Mouse (Mus musculus): ENCODE measurements around the gene Scrg1. TPM values are rescaled to one million over a fixed set of nuclear protein-coding genes. Genes with fewer than 3 reads are reported as not detected.
"Not testable (repeated sequence)": the region's sequence is repeated elsewhere in the genome, so short reads cannot be mapped to it uniquely, and the experiment has no call there.

The Scrg1 gene
- polyA plus RNA-seq, 1 experiment from 2014 or later: 1.8 TPM

DNA sequence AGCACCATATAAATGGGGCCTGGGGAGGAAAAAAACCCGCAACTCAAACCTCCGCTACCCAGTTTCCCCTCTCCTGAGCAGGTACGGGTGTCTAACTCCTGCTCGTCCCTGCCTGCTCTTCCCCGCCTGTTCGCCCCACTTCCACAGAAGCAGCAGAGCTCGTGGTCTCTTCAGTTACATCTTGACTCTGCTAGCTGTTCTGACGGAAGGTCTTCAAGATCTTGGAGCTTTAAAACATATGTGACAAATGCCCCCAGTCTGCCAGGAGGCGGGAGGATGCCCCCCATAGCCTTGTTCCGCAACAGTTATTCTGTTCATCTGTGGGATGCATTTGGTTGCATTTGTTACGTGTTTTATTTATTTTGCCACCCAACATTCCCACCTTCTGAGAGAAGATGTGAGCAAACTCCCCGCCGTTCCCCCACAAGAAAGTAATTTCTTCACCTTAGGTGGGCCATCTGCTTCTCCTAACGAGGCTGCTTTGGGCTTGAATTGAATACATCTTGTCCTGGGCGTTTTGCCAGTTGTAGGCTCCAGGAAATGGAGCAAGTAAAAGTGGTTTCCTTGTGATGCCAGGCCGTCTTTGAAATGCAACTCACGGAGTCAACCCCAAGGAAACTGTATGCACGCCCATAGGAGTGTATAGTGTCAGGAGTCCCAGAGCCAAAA, 19.8 kb upstream of the Scrg1 start:
- WGBS: 57% methylated on average over 18 of the region's 18 CpGs
- Histone ChIP-seq H3K9me3 (ENCODE audit: control insufficient read depth, low read length) (no peaks in the 10 kb centered on the region), H3K27ac (replicated peaks in 1 of 2; ENCODE audit: control insufficient read depth in 1 of 2, insufficient read depth in 1 of 2, low read depth in 2 of 2, low read length in 2 of 2) (no peak overlapping the region), H3K4me2 (ENCODE audit: low read length) (no peak overlapping the region; the same call in 1 of the 2 replicates), H3K36me3 (ENCODE audit: control insufficient read depth, insufficient read depth, low read length) (no peaks in the 10 kb centered on the region), H3K4me1 (ENCODE audit: control insufficient read depth in 2 of 2, insufficient read depth in 2 of 2, low read length in 2 of 2) (0 out of 4 replicates have a peak, but pooled peaks cover 0 to 3% of the 10 kb centered on the region in 2 experiments), H3K27me3 (ENCODE audit: control insufficient read depth, insufficient read depth, low read length) (no peaks in the 10 kb centered on the region), H3K9ac (ENCODE audit: low read length) (no peak overlapping the region), H3K4me3 (ENCODE audit: control insufficient read depth in 1 of 2, insufficient read depth in 1 of 2, low read depth in 1 of 2, low read length in 2 of 2) (no peak overlapping the region)
- ATAC-seq (ENCODE audit: insufficient number of reproducible peaks, insufficient read depth, low FRiP score, low read depth): no peak

- no peak overlapping the region for H3K27ac ChIP-seq (replicated peaks in 1 of 2; ENCODE audit: control insufficient read depth in 1 of 2, insufficient read depth in 1 of 2, low read depth in 2 of 2, low read length in 2 of 2)
- 0 out of 4 replicates have a peak, but pooled peaks cover 0 to 3% of the 10 kb centered on the region in 2 experiments for H3K4me1 ChIP-seq (ENCODE audit: control insufficient read depth in 2 of 2, insufficient read depth in 2 of 2, low read length in 2 of 2)
- H3K4me3 ChIP-seq (ENCODE audit: control insufficient read depth in 1 of 2, insufficient read depth in 1 of 2, low read depth in 1 of 2, low read length in 2 of 2): no peak overlapping the region
- WGBS: 84% methylated on average over 9 of the region's 9 CpGs
- H3K9ac ChIP-seq (ENCODE audit: low read length): no peak overlapping the region
- no peaks in the 10 kb centered on the region for H3K36me3 ChIP-seq (ENCODE audit: control insufficient read depth, insufficient read depth, low read length)
- ATAC-seq (ENCODE audit: insufficient number of reproducible peaks, insufficient read depth, low FRiP score, low read depth): no peak
- H3K4me2 ChIP-seq (ENCODE audit: low read length): no peak overlapping the region
- no peaks in the 10 kb centered on the region for H3K9me3 ChIP-seq (ENCODE audit: control insufficient read depth, low read length)
- H3K27me3 ChIP-seq (ENCODE audit: control insufficient read depth, insufficient read depth, low read length): no peaks in the 10 kb centered on the region
These were observed 19.3 kb upstream of the Scrg1 start for GRCm38 (mm10) chr8:57436437-57436796.

DNA sequence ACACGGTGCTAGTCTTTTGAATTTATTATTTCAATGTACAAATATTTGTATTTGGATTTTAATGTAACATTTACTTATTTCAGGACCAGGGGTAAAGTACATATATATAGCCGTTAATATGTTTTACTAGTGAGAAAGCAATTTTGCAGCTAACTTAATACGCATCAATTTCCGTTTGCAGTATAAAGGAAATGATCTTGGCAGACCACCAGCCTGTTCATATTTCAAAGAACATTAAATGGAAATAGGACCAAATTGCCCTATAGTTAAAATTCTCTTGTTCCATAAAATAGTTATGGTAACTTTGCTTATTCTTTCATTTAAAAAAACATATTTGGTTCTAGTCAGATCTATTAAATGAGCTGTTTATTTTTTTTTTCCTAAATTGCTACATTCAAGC, 14.6 kb upstream of the Scrg1 start:
- no peaks in the 10 kb centered on the region; a peak in 1 of 4 replicates for H3K4me1 ChIP-seq (ENCODE audit: control insufficient read depth in 2 of 2, insufficient read depth in 2 of 2, low read length in 2 of 2)
- ATAC-seq (ENCODE audit: insufficient number of reproducible peaks, insufficient read depth, low FRiP score, low read depth): no peak
- H3K36me3 ChIP-seq (ENCODE audit: control insufficient read depth, insufficient read depth, low read length): no peaks in the 10 kb centered on the region
- H3K27me3 ChIP-seq (ENCODE audit: control insufficient read depth, insufficient read depth, low read length): no peaks in the 10 kb centered on the region
- no peak overlapping the region for H3K4me2 ChIP-seq (ENCODE audit: low read length)
- H3K4me3 ChIP-seq (ENCODE audit: control insufficient read depth in 1 of 2, insufficient read depth in 1 of 2, low read depth in 1 of 2, low read length in 2 of 2): no peak overlapping the region
- 85% methylated on average over 4 of the region's 4 CpGs for WGBS
- no peak overlapping the region for H3K27ac ChIP-seq (replicated peaks in 1 of 2; ENCODE audit: control insufficient read depth in 1 of 2, insufficient read depth in 1 of 2, low read depth in 2 of 2, low read length in 2 of 2)
- H3K9me3 ChIP-seq (ENCODE audit: control insufficient read depth, low read length): no peaks in the 10 kb centered on the region
- H3K9ac ChIP-seq (ENCODE audit: low read length): no peak overlapping the region

DNA sequence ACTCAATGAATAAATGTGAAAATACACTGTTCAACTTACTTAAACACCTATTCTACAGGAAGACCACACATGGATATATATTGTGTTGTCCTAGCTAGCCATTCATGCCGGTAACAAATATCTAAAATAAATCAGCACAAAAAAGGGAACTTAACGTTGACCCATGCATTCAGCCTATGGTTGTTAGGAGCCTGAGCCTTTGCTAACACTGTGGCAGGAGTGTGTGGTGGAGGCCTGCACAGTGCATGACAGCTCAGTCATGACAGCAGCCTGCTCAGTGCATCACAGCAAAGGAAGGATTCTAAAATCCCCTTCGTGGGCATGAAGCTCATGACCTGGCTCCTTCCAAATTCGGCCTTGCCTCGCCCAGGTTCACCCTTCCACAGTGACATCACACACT, 14.2 kb upstream of the Scrg1 start:
- ATAC-seq (ENCODE audit: insufficient number of reproducible peaks, insufficient read depth, low FRiP score, low read depth): no peak
- WGBS: 89% methylated on average over 5 of the region's 5 CpGs
- H3K4me1 ChIP-seq (ENCODE audit: control insufficient read depth in 2 of 2, insufficient read depth in 2 of 2, low read length in 2 of 2): no peaks in the 10 kb centered on the region; a peak in 1 of 4 replicates
- H3K9me3 ChIP-seq (ENCODE audit: control insufficient read depth, low read length): no peaks in the 10 kb centered on the region
- H3K9ac ChIP-seq (ENCODE audit: low read length): no peak overlapping the region
- H3K36me3 ChIP-seq (ENCODE audit: control insufficient read depth, insufficient read depth, low read length): no peaks in the 10 kb centered on the region
- no peak overlapping the region for H3K27ac ChIP-seq (replicated peaks in 1 of 2; ENCODE audit: control insufficient read depth in 1 of 2, insufficient read depth in 1 of 2, low read depth in 2 of 2, low read length in 2 of 2)
- H3K4me3 ChIP-seq (ENCODE audit: control insufficient read depth in 1 of 2, insufficient read depth in 1 of 2, low read depth in 1 of 2, low read length in 2 of 2): no peak overlapping the region
- no peak overlapping the region for H3K4me2 ChIP-seq (ENCODE audit: low read length)
- H3K27me3 ChIP-seq (ENCODE audit: control insufficient read depth, insufficient read depth, low read length): no peaks in the 10 kb centered on the region

DNA sequence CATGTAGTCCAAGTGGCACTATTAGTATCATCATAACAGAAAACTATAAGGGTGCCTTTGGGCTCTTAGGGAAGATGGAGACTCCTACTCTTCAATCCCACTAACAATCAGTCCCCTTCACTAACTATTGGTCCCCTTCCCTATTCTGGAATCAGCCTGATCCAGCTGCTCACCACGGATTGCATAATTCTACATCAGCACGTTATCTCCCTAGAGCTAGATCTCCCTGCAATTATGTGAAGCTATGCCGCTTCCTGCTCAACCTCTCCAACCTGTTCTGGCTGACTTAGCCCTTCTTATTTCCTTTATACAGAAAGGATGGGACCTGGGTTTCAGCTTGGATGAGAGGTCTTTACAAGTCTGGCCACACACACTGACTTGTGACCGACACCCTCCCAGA, 12.4 kb upstream of the Scrg1 start:
- H3K27me3 ChIP-seq (ENCODE audit: control insufficient read depth, insufficient read depth, low read length): no peaks in the 10 kb centered on the region
- no peaks in the 10 kb centered on the region for H3K36me3 ChIP-seq (ENCODE audit: control insufficient read depth, insufficient read depth, low read length)
- no peak for ATAC-seq (ENCODE audit: insufficient number of reproducible peaks, insufficient read depth, low FRiP score, low read depth)
- no peak overlapping the region for H3K4me3 ChIP-seq (ENCODE audit: control insufficient read depth in 1 of 2, insufficient read depth in 1 of 2, low read depth in 1 of 2, low read length in 2 of 2)
- no peak overlapping the region for H3K27ac ChIP-seq (replicated peaks in 1 of 2; ENCODE audit: control insufficient read depth in 1 of 2, insufficient read depth in 1 of 2, low read depth in 2 of 2, low read length in 2 of 2)
- H3K9ac ChIP-seq (ENCODE audit: low read length): no peak overlapping the region
- no peaks in the 10 kb centered on the region; a peak in 1 of 4 replicates for H3K4me1 ChIP-seq (ENCODE audit: control insufficient read depth in 2 of 2, insufficient read depth in 2 of 2, low read length in 2 of 2)
- H3K4me2 ChIP-seq (ENCODE audit: low read length): no peak overlapping the region
- 74% methylated on average over 4 of the region's 4 CpGs for WGBS
- no peaks in the 10 kb centered on the region for H3K9me3 ChIP-seq (ENCODE audit: control insufficient read depth, low read length)

DNA sequence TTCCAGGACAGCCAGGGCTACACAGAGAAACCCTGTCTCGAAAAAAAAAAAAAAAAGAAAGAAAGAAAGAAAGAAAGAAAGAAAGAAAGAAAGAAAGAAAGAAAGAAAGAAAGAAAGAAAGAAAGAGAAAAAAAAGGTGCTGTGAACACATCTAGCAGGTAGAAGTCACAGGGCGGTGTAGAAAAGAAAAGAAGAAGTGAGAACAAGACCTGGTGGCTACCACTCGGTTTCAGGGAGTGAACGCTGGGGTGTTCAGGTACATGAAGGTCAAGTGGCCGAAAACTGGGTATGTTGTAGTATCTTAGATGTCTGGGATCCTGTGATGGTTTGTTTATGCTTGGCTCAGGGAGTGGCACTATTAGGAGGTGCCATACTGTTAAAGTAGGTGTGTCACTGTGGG, 9.8 kb upstream of the Scrg1 start:
- ATAC-seq (ENCODE audit: insufficient number of reproducible peaks, insufficient read depth, low FRiP score, low read depth); H3K4me2 ChIP-seq (ENCODE audit: low read length); H3K27ac ChIP-seq (replicated peaks in 1 of 2; ENCODE audit: control insufficient read depth in 1 of 2, insufficient read depth in 1 of 2, low read depth in 2 of 2, low read length in 2 of 2); H3K9me3 ChIP-seq (ENCODE audit: control insufficient read depth, low read length); H3K27me3 ChIP-seq (ENCODE audit: control insufficient read depth, insufficient read depth, low read length); H3K4me1 ChIP-seq (ENCODE audit: control insufficient read depth in 2 of 2, insufficient read depth in 2 of 2, low read length in 2 of 2); H3K4me3 ChIP-seq (ENCODE audit: control insufficient read depth in 1 of 2, insufficient read depth in 1 of 2, low read depth in 1 of 2, low read length in 2 of 2); H3K9ac ChIP-seq (ENCODE audit: low read length); H3K36me3 ChIP-seq (ENCODE audit: control insufficient read depth, insufficient read depth, low read length): not testable (repeated sequence)
- WGBS: 95% methylated on average over 4 of the region's 5 CpGs

- Histone ChIP-seq H3K36me3 (ENCODE audit: control insufficient read depth, insufficient read depth, low read length) (no peaks in the 10 kb centered on the region), H3K27ac (replicated peaks in 1 of 2; ENCODE audit: control insufficient read depth in 1 of 2, insufficient read depth in 1 of 2, low read depth in 2 of 2, low read length in 2 of 2) (no peak overlapping the region), H3K4me3 (ENCODE audit: control insufficient read depth in 1 of 2, insufficient read depth in 1 of 2, low read depth in 1 of 2, low read length in 2 of 2) (no peak overlapping the region), H3K4me1 (ENCODE audit: control insufficient read depth in 2 of 2, insufficient read depth in 2 of 2, low read length in 2 of 2) (no peaks in the 10 kb centered on the region), H3K4me2 (ENCODE audit: low read length) (no peak overlapping the region), H3K9ac (ENCODE audit: low read length) (no peak overlapping the region), H3K27me3 (ENCODE audit: control insufficient read depth, insufficient read depth, low read length) (no peaks in the 10 kb centered on the region), H3K9me3 (ENCODE audit: control insufficient read depth, low read length) (no peaks in the 10 kb centered on the region)
- ATAC-seq (ENCODE audit: insufficient number of reproducible peaks, insufficient read depth, low FRiP score, low read depth): no peak
- WGBS: 72% methylated on average over 7 of the region's 7 CpGs
These were observed 5.0 kb upstream of the Scrg1 start for GRCm38 (mm10) chr8:57450726-57451125.

DNA sequence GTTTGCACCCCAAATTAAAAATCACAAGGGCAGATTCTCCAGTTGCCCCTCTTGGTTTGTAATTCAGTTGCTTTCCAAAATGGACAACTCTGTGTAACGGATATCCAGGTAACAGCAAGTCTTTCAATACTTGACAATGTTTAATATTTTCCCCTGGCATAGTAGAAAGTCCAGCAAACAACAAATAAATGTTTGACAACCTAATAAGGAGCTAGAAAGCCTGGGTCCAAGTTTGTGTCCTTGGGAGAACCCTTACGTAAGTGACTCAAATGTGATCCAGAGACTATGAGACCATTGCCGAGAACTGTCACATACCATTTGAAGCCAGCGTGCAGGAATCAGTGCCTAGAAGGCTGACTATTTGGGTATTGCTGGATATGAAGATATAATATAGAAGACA, 3.8 kb upstream of the Scrg1 start:
- H3K4me3 ChIP-seq (ENCODE audit: control insufficient read depth in 1 of 2, insufficient read depth in 1 of 2, low read depth in 1 of 2, low read length in 2 of 2): no peak overlapping the region
- H3K4me2 ChIP-seq (ENCODE audit: low read length): no peak overlapping the region
- no peaks in the 10 kb centered on the region for H3K36me3 ChIP-seq (ENCODE audit: control insufficient read depth, insufficient read depth, low read length)
- H3K27me3 ChIP-seq (ENCODE audit: control insufficient read depth, insufficient read depth, low read length): no peaks in the 10 kb centered on the region
- no peak overlapping the region for H3K27ac ChIP-seq (replicated peaks in 1 of 2; ENCODE audit: control insufficient read depth in 1 of 2, insufficient read depth in 1 of 2, low read depth in 2 of 2, low read length in 2 of 2)
- 93% methylated on average over 4 of the region's 4 CpGs for WGBS
- no peaks in the 10 kb centered on the region for H3K9me3 ChIP-seq (ENCODE audit: control insufficient read depth, low read length)
- no peak for ATAC-seq (ENCODE audit: insufficient number of reproducible peaks, insufficient read depth, low FRiP score, low read depth)
- peaks cover 0 to 3% of the 10 kb centered on the region in 2 experiments; a peak in 1 of 4 replicates for H3K4me1 ChIP-seq (ENCODE audit: control insufficient read depth in 2 of 2, insufficient read depth in 2 of 2, low read length in 2 of 2)
- no peak overlapping the region for H3K9ac ChIP-seq (ENCODE audit: low read length)
